Mouse (Mus musculus) embryonic facial prominence, embryonic 11.5 days (tissue): Measurements from ENCODE around the gene Hsd3b6. TPM values are rescaled to one million over a fixed set of nuclear protein-coding genes. Genes with fewer than 3 reads are reported as not detected.

ENCODE experiments used
- ATAC-seq: fragments of 200-750 bp; cut with Nextera tagmentation; replicated peaks from 2 replicates; pipeline ENCODE4 v1.8.0; 2017; ENCODE audit warnings: low read depth; ENCODE audit not compliant: insufficient number of reproducible peaks, low FRiP score, low TSS enrichment
- DNase-seq: peaks from one replicate; pipeline ENCODE4 v3.0.0-alpha.2; 2015; ENCODE audit warnings: low spot score
- H3K27ac ChIP-seq: fragments of 300-500 bp; sonication (generic); replicated peaks from 2 replicates; pipeline ENCODE4 v1.5.1; 2014; ENCODE audit warnings: mild to moderate bottlenecking, low read depth, low read length, control low read depth
- H3K27me3 ChIP-seq: fragments of 300-500 bp; sonication (generic); 2 replicates; pipeline ENCODE4 v1.6.1; 2014; ENCODE audit warnings: mild to moderate bottlenecking, low read length, moderate library complexity, mixed read lengths; ENCODE audit not compliant: control insufficient read depth, insufficient read depth
- H3K36me3 ChIP-seq: fragments of 300-500 bp; sonication (generic); replicated peaks from 2 replicates; pipeline ENCODE4 v1.6.1; 2014; ENCODE audit warnings: low read depth, mild to moderate bottlenecking, low read length, moderate library complexity, mixed read lengths; ENCODE audit not compliant: control insufficient read depth, insufficient read depth
- H3K4me1 ChIP-seq: fragments of 300-500 bp; sonication (generic); 2 replicates; pipeline ENCODE4 v1.6.1; 2014; ENCODE audit warnings: low read length, mixed read lengths; ENCODE audit not compliant: control insufficient read depth, insufficient read depth
- H3K4me2 ChIP-seq: fragments of 300-500 bp; sonication (generic); 2 replicates; pipeline ENCODE4 v1.6.1; 2014; ENCODE audit warnings: low read depth, mild to moderate bottlenecking, control low read depth, low read length, moderate library complexity
- H3K4me3 ChIP-seq: fragments of 300-500 bp; sonication (generic); 2 replicates; pipeline ENCODE4 v1.5.1; 2014; ENCODE audit warnings: low read depth, low read length, control low read depth
- H3K9ac ChIP-seq: fragments of 300-500 bp; sonication (generic); replicated peaks from 2 replicates; pipeline ENCODE4 v1.6.1; 2014; ENCODE audit warnings: mild to moderate bottlenecking, control low read depth, low read length
- H3K9me3 ChIP-seq: fragments of 300-500 bp; sonication (generic); replicated peaks from 2 replicates; pipeline ENCODE4 v1.6.1; 2016; ENCODE audit warnings: mild to moderate bottlenecking, low read length, inconsistent platforms, mixed read lengths; ENCODE audit not compliant: control insufficient read depth
- WGBS: fragments of 180-500 bp; shearing (Covaris S2); extraction: QIAGEN DNeasy Blood & Tissue Kit; methylation state at CpG from one replicate; pipeline ENCODE4 v1.1.7; 2014; 5-methylcytosine and 5-hydroxymethylcytosine counted together
- polyA plus RNA-seq: library from polyadenylated mRNA; unstranded; fragments of >200 nt; fragmentation: Nextera tagmentation; extraction: Ambion mirVana; gene quantifications from 2 replicates; pipeline ENCODE4 v1.2.1, GENCODE M21; 2014

Hsd3b6 gene
- polyA plus RNA-seq, 1 experiment from 2014 or later = 20.1 TPM

GRCm38 (mm10) chr3:98780921-98781320 lies 33.3 kb downstream of the Hsd3b6 start:
- Histone ChIP-seq H3K4me3 (no peak overlapping the region), H3K9me3 (no peaks in the 10 kb centered on the region), H3K9ac (no peak overlapping the region), H3K4me2 (no peak overlapping the region), H3K27ac (no peak overlapping the region), H3K27me3 (no peaks in the 10 kb centered on the region), H3K36me3 (no peaks in the 10 kb centered on the region), H3K4me1 (no peaks in the 10 kb centered on the region)
- ATAC-seq (no peak), DNase-seq (no peak)

- Histone ChIP-seq H3K4me1 (no peaks in the 10 kb centered on the region), H3K4me2 (no peak overlapping the region), H3K9me3 (no peaks in the 10 kb centered on the region), H3K27me3 (no peaks in the 10 kb centered on the region), H3K36me3 (no peaks in the 10 kb centered on the region), H3K4me3 (no peak overlapping the region), H3K9ac (no peak overlapping the region), H3K27ac (no peak overlapping the region)
- no peak for DNase-seq
- ATAC-seq = no peak
Measured at GRCm38 (mm10) chr3:98764155-98764554, 50.1 kb downstream of the Hsd3b6 start.

GRCm38 (mm10) chr3:98756836-98757235 lies 57.4 kb downstream of the Hsd3b6 start:
- Histone ChIP-seq H3K4me3 (no peak overlapping the region), H3K27me3 (no peaks in the 10 kb centered on the region), H3K36me3 (no peaks in the 10 kb centered on the region), H3K4me2 (no peak overlapping the region), H3K4me1 (no peaks in the 10 kb centered on the region), H3K27ac (no peak overlapping the region), H3K9me3 (no peaks in the 10 kb centered on the region), H3K9ac (no peak overlapping the region)
- 77% methylated on average over 3 of the region's 3 CpGs for WGBS
- DNase-seq (no peak), ATAC-seq (no peak)

Other genes with a start within 250 kb of the Hsd3b6 start
- gene Gm10681, start 225.6 kb downstream of the Hsd3b6 start, polyA plus RNA-seq = not detected in 2 replicates
- gene Hsd3b5, start 184.2 kb downstream of the Hsd3b6 start, polyA plus RNA-seq = not detected in 2 replicates
- not detected in 2 replicates for gene Hsd3b2, start 89.9 kb downstream of the Hsd3b6 start, polyA plus RNA-seq
- gene Hsd3b3, start 51.3 kb downstream of the Hsd3b6 start, polyA plus RNA-seq = not detected in 2 replicates
- 0.33 and 0.34 TPM in 2 replicates for gene Hsd3b1, start 45.4 kb upstream of the Hsd3b6 start, polyA plus RNA-seq
- not detected in 2 replicates for gene Hao2, start 78.8 kb upstream of the Hsd3b6 start, polyA plus RNA-seq